Mouse (Mus musculus) induced T-regulatory cell, adult 2 months (primary cell): ENCODE measurements around the gene Clca1.
"Not testable (repeated sequence)": the region's sequence is repeated elsewhere in the genome, so short reads cannot be mapped to it uniquely, and the experiment has no call there.

Experiments
- DNase-seq: peaks from one replicate; pipeline ENCODE4 v3.0.0-alpha.2; 2012; ENCODE audit warnings: low read depth

The Clca1 gene

DNA sequence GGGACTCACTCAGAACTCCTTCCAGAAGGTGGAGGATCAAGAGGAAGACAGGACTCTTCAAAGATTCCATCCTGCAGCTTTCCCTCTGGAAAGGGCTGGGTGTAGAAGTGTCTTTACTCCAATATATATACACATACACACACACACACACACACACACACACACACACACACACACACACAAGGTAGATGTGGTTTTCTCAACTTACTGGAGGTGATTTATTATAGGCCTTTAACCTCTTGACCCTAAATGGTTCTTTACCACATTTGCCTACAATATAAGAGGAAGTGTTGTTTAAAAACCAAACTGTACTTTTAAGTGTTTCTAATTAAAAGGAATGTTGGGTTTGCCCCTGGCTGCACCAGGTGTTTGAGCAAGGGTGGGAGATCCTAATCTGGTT, at the start of gene Clca1:
TSS of gene Clca1 (minus strand) at position 101 of the 400 bp plus-strand sequence.
- DNase-seq: no peak

DNA sequence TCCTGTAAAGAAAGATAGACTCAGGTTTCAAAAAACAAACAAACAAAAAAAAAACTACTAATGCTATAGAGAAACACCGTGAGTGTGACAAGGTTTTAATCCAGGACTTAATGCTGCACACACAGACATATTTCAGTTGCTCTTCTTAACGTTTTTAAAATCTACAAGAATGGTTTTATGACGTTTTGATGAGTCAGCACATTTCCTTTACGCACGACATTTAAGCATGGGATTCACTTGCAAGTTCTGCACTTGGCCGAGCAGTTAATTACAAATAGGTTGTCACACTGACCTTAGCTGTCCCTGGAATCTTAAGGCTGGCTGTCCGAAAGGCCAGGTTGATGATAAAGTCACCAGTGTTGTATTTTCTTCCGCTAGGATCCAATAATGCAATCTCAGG, 48.3 kb upstream of the Clca1 start:
- DNase-seq: no peak

DNA sequence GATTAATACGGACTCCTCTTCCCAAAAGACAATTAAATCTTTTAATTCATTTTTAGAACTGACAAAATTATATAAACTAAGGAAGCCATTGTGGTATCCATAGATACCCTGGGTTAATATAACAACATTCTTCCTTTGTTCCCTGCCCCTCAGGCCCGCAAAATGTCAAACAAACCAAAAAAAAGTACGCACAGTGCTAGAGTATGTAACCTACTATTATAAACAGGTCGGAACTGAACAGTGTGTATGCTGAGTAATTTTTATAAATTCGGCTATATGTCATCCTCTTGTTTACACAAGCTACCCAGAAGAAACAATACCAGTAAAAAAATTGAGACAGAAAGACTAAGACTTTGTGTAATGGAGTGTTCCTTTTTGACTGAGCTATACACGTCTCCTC, 45.8 kb upstream of the Clca1 start:
- DNase-seq: no peak

DNA sequence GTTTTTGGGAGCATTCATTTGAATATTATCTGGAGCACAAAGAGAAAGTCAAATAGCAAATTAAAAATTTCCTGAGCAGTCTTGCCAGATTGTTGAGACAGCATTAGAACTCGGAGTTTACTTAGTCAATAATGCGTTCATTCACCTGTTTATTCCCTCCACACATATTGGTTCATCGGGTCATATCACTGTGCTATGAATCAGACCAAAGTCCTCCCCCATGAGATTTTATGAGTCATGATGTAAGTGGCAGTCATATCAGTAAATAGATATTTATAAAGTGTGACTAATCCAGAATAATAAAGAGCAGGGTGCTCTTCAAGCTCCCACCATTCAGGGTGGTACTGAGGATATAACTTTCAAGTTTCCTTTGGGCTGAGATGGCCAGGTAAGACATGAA, 39.8 kb upstream of the Clca1 start:
- DNase-seq: no peak

DNA sequence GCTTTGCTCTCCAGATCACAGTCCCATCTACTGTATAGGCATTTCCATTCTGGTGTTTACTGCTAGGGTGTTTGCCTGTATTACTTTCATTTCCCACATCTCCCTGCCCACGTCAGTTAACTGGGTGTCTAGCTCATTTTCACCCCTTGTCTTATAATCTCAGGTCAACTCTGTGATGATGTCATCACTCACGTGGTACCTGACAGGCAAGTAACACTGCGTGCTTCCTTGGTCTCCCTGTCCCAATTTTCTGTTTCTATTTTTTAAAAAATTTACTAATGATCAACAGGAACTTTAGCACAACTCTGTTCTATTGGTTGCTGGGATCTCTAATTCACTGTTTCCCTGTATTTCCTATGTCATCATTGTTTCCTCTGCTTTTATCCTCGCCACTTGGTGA, 36.4 kb upstream of the Clca1 start:
- DNase-seq: no peak

DNA sequence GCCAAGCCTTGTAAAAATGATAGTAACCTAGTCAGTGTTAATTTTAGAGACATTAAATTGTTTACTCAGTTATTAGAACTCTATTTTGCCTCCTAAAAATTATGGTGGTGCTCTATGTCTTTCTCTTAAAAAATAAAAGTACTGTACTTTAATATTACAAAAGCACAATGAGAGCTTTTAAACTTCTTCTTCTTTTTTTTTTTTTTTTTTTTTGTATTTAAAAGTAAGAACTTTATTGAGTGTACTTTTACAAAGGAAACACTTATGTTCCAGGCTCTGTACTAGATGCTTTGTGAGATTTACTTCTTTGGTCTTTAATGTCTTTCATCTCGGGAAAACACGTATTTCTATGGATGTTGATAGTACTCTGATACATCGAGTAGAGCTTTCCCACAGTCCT, 22.6 kb upstream of the Clca1 start:
- DNase-seq: not testable (repeated sequence)

DNA sequence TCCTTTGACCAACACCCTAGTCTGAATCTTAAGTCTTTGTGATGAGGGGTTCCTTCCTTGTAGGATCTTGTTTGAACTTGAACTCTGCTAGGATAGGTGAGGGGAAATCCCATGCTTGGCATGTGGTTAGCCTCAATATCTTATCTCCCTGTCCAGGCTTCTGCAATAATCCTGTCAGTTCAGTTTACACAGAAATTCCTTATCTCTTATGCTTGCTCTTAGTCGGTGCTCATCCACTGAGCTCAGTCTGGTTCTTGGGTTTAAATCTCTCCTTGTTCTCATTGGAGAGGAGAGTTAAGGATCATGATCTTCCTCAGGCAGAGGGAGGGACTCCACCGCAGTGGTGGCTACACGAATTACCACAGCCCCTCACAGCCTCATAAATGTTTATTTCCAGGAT, 17.2 kb upstream of the Clca1 start:
- no peak for DNase-seq

DNA sequence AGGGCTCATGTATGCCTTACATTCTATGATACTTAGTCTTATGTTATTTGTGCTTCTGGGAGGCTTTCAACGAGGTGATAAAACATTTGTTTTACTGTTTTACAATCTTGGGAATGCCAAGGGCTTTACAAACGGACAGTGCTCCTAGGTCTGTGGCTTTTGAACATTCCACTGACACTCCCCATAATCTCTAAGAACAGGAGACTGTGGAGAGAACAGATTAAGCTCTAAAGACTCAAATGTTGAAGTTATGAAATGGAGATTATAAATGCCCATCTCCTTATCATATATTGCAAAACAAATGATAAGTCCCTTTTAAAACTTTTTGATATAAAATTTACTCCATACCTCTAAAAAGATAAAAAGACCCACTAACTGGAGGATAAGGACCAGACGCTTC, 6.2 kb upstream of the Clca1 start:
- no peak for DNase-seq

DNA sequence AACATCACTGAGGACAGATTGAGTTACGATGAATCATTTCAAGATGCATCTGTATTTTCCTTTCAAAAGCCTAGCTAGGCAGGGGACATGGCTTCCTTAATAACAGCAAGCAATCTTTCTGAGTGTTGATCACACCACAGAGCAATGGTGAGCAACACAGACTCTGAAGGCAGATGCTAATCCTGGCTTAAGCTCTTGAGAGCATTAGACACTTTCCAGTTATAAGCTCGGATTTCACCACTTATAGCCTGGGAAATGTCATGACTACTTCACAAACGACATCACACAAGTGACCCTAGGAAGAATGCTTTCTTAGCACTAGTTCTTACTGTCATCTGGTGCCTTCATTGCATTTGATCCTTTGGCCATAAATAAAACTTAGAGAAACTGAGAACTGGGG, 4.5 kb downstream of the Clca1 start:
- DNase-seq: no peak

DNA sequence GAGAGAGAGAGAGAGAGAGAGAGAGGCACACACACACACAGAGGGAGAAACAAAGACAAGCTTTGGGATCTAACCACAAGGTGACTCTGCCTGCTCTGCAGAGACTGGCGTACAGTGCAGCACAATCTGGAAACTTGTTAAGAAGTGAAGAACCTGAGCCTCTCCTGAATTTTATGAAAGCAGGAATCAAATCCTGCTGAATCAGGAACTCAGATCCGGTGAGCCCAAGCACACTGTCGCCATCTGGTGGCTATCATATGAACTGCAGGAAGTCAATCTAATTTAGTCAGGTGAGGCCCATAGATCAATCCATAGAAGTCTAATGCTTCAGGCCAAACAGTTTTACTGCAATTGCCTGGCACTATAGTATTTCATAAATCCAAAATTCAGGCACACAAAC, 5.8 kb downstream of the Clca1 start:
- peak; percentile 51 for DNase-seq

DNA sequence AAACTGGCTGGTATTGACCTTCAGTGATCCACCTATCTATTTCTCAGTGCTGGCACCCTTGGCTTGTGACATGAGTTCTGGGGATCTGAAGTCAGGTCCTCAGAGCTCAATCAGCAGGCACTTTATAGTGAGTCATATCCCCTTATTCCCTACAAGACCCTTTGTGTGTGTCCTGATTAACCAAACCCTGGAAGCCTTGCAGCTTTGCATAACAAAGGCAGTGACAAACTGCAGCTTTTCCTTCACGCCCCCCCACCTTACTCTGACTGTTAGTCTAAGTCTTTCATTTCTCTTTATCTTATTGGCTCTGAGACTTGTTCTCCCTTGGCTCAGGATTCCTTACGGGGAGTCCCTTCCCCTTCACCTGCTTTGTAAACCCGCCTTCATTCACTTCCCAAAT, 14.8 kb downstream of the Clca1 start:
- DNase-seq: no peak

DNA sequence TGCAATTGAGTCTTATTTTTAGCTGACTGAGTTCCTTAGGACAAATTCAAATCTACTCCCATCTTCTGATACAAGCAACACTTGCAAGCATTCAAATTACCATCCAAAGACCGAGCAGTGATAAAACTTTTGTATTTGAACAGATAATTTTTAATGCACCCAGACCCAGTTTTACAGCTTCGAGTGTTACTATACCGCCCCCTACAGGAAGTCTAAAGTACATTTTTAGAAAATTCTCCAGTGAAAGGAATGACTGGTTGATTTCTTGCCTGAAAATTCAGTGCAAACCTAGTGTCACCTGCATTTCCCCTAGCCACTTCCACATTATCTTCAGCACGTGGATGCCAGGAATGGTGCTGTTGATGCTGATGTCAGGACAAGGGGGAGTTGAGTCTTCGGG, 28.2 kb downstream of the Clca1 start:
- DNase-seq: no peak

DNA sequence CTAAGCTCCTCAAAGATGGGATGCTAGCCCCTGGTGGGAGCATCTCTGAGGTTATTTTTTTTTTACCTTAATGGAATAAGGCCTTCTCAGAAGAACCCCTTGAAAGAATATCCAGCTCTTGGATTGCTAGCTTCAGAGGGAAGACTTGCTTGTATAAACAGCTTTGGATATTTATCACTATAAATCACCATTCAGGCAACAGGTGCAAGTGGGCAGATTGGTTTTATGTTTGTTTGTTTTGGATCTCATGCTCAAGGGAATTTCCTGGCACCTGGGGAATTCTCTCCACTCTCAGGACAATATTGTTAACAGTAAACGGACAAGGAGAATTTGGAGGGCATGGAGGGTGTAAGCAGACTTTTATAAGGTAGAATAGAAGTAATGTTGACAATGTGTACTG, 31.7 kb downstream of the Clca1 start:
- no peak for DNase-seq

DNA sequence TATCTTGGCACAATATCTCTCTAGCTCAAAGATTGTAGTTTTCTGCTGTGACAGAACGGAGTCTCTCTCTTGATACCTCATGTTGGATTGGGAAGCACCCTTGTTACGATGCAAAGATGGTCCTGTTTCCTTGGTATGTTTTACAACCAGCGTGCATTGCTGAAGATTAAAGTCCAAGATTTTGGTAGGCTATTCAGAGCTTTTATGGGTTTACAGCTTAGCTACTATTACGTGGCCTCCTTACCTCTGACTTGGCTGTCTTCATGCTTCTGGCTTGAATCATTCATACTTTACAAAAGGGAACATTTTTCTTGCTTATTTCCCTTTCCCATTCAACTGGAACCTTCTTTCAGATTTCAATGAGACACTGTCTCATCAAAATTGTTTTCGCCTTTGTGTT, 39.5 kb downstream of the Clca1 start:
- no peak for DNase-seq

DNA sequence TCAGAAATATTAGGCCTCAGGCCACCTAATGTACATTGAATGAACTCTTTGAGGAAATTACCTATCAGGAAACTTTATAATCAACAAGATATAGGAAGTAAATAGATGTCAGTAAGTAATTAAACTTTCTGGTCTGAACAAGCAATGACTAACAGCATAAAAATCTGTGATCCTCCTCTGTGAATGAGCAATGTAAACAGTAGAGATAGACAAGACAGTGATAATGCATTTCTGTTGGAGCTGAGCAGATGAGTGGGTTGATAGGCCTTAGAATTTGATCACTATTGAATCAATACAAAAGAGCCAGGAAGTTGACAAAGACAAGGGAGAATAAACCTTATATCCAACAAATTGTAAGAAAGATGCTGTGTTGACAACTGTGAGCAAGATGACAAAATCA, 40.0 kb downstream of the Clca1 start:
- DNase-seq: no peak

DNA sequence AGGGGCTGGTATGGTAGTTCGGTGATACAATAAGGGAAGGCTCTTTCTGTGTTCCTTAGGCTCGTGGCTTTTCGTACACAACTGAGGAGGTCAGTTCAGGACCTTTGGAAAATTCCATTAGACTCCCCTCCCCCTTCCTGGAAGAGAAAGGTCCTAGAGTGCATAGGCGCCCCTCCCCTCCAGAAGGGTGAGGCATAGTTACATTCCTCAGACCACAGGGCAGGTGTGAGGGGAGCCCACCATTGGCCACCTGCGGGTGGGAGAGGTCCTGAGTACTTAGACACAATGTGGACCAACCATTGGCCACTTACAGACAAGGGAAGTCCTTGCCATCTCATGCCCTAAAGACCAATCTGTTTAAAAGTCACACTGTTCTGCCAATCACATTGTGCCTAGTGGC, 46.7 kb downstream of the Clca1 start:
- DNase-seq: no peak

DNA sequence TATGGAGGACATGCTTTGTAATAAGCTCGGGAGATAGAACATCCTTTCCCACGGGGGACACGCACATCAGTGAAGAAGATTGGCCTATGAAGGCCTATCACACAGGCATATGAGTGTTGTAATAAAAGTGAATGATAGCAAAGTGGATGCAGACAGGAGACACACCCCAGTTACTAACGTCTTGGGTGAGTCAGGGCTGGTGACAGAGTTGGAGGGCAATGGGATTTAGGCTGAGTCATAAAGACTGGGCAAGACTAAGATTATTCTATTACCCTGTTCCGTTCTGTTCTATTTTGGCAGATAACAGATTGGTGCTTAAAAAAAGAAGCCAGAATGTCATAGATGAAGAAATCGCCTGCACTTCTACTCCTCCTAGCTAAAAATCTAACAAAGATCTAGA, 52.0 kb downstream of the Clca1 start:
- DNase-seq: no peak

DNA sequence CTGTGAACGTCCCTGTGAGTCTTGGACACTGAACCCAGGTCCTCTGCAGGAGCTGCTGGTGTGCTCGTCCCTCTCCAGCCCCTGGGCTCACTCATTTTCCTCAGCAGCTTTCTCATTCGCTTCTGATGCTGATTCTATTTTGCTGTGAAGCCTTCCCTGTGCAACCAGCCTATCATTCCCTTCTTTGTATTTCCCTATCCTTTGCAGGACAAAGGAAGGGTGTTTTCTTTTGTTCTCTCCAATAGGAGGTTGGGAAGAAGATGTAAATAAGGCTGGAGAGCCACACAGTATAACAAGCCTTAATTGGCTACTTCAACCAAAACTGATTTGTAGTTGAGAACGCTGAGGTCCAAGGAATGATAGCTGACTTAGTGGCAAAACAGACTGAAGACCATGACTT, 54.9 kb downstream of the Clca1 start:
- no peak for DNase-seq

DNA sequence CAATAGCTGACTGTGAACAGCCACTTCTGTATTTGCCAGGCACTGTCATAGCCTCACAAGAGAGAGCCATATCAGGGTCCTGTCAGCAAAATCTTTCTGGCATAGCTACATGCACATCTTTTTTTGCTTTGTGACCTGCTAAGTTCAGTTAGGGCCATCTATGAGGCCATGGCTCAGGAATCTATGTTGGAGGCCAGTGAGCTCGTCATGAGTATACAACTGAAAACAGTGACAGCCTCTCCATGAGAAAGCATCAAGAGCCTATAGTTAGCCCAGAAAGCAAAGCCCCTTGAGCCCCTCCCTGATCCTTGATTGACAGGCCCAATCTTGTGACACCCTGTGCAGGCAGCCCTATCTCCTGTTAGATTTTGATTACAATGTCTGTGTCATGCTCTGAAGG, 56.5 kb downstream of the Clca1 start:
- no peak for DNase-seq

DNA sequence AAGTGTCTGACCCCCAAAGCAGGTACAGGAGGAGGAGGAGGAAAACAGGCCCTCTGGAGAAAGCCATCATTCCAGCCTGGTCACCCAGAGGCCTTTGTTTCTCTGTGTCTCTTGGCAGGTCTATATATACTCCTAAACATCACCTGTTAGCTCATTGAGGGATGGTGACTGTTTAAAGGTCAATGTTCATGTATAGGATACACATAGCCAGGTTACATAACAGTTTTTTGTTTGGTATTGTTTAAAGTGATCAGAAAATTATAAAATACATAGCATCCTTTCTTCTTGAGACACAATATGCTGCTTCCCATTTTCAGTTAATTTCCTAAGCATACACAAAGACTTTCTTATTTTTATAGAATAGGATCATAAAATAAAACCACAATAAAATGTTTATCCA, 57.6 kb downstream of the Clca1 start, which contains the start of gene Clca4a:
TSS of gene Clca4a (minus strand) at position 101 of the 400 bp plus-strand sequence.
- DNase-seq: no peak

DNA sequence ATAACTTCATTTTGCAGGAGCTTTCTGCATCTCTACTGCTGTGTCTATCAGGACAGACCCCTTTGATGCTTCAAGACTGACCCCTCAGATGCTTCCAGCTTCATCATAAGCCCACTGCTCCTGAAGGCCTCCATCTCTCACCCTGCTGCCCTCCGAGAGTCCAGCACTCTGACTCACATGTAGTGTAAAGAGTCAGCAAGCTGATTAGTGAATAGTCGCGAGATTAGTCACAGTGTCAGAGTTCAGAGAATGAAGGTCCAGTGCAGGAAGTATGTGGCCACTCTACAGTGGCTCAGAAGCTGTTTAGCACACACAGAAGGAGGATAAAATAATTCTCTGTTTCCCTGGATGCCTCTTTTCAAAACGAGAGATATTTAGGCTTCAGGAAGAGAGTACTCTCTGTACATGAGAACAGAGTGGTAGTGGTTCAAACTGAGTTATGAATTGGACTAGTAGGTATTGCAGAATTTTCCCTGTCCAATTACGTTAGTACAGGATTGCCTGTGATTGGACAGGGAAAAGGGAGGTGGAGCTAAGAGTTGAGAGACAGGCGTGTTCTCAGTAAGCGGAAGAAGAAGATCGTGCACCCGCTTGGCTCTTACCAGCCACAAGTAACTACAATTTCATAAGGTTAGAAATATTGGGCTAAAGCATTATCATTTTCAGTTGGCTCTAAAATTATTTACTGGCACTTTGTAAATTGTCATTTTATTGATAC, 60.9 kb downstream of the Clca1 start:
- DNase-seq: no peak

DNA sequence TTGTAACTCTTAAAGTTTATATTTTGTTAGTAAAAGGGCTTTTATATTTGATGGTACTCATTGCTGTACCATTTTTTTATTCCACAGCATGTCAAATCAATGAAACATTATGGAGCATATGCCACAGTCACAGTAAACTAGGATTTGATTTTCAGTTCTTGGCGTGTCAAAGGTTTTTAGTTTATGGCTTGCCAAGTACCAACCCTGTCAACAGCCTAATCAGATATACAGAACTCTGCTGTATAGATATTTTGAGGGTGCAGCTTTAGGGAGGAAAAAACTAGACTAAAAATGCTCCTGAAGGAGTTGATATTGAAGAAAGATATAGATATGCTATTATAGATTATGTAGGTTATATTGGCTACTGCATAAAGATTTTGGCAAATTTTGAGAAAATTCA, 62.8 kb downstream of the Clca1 start:
- DNase-seq: no peak

DNA sequence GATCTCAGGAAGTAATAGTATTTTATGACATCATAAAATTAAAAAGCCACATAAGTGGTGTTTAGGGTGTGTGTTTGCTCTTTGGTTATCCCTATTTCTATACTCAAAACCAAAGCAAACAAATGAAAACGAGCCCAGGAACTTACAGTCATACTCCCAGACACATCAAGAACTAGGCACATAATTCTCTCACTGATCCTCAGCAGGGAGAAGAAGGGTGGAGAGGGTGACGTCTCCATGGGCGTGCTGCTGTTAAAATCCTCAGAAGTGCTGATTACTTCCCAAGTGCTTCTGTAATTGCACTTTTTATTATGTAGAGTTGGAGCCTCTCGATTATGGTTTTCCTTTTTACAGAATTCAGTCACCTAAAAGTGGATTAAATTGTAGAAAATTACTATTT, 66.5 kb downstream of the Clca1 start:
- DNase-seq: no peak
